Mouse (Mus musculus): Measurements from ENCODE around the gene Zfp282.

DNA sequence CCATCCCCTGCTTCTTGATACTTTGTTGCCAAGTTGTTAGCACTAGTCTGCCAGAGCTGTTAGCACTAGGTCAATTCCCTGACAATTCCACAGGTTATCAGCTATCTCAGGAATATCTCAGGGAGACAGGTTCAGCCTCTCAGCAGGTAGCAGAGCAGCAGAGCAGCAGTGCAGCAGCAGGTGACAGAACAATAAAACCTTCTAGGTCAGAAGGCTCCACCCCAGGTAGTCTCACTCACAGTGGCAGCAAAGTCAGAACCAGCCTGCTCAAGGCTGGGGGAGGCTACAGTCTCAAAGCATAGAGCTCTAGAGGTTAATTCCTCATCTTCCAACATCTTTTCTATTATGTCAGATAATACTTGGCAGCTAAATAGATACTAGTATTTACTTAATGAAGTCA lies 31.2 kb upstream of the Zfp282 start:
- TF ChIP-seq GATA1 (IDR thresholded peaks at IDR 0.05; ENCODE audit: borderline replicate concordance, low read length) (no peak), FLI1 (IDR thresholded peaks at IDR 0.05; ENCODE audit: low read length) (no peak)
